Mouse (Mus musculus): ENCODE data around the gene Tram1l1. TPM values are rescaled to one million over a fixed set of nuclear protein-coding genes. Genes with fewer than 3 reads are reported as not detected.
"Not testable (repeated sequence)": the region's sequence is repeated elsewhere in the genome, so short reads cannot be mapped to it uniquely, and the experiment has no call there.

Tram1l1 gene
- under 1 TPM; 0.22 to 0.24 TPM for total RNA-seq (2021)
- long read RNA-seq, experiment 1, result 0 reads
- long read RNA-seq, experiment 2, partial matches to known transcripts, result 0 of 1 reads
- long read RNA-seq, experiment 2, other reads (novel, unspliced or antisense), result 0 of 1 reads

GRCm38 (mm10) chr3:124320821-124321576 lies at the start of gene Tram1l1:
TSS of gene Tram1l1 (plus strand) at chr3:124320855.
- peak; percentile 47 to 55 for DNase-seq

GRCm38 (mm10) chr3:124271229-124271628 lies 49.4 kb upstream of the Tram1l1 start:
- DNase-seq, result no peak
- intact Hi-C loops (cut with DNase I), result loop anchor here (10.0 kb wide), 1 partner anchor 576 kb away; the partner anchor contains the start of gene Ndst3

More at GRCm38 (mm10) chr3:124320821-124321576, at the start of gene Tram1l1:
- intact Hi-C loops (cut with DNase I), result no loop called here

GRCm38 (mm10) chr3:124271668-124272067 lies 49.0 kb upstream of the Tram1l1 start:
- intact Hi-C loops (cut with DNase I), result loop anchor here (10.0 kb wide), 1 partner anchor 577 kb away; the partner anchor contains the start of gene Ndst3
- DNase-seq, result no peak

- no peak for DNase-seq
- intact Hi-C loops (cut with DNase I), result loop anchor here (10.0 kb wide), 1 partner anchor 578 kb away; the partner anchor contains the start of gene Ndst3
Observed at GRCm38 (mm10) chr3:124272465-124273089, 48.1 kb upstream of the Tram1l1 start.

- intact Hi-C loops (cut with DNase I), result loop anchor here (2.0 to 10.0 kb wide), 2 partner anchors 580 to 758 kb away; partner anchors contain the start of gene Ndst3
- DNase-seq, result peak; percentile 34 to 45
Observed at GRCm38 (mm10) chr3:124274928-124275609, 45.6 kb upstream of the Tram1l1 start.

GRCm38 (mm10) chr3:124288936-124289335 lies 31.7 kb upstream of the Tram1l1 start:
- DNase-seq; intact Hi-C loops (cut with DNase I): not testable (repeated sequence)

- intact Hi-C loops (cut with DNase I), result no loop called here
- no peak for DNase-seq
Observed at GRCm38 (mm10) chr3:124319254-124319653, 1.4 kb upstream of the Tram1l1 start.

GRCm38 (mm10) chr3:124320398-124320797 lies 257 bp upstream of the Tram1l1 start:
- no peak for DNase-seq
- intact Hi-C loops (cut with DNase I), result no loop called here

GRCm38 (mm10) chr3:124346445-124346844 lies 25.8 kb downstream of the Tram1l1 start:
- intact Hi-C loops (cut with DNase I), result no loop called here
- no peak for DNase-seq

GRCm38 (mm10) chr3:124357533-124357932 lies 36.9 kb downstream of the Tram1l1 start:
- intact Hi-C loops (cut with DNase I), result no loop called here
- no peak for DNase-seq

GRCm38 (mm10) chr3:124372031-124372430 lies 51.4 kb downstream of the Tram1l1 start:
- DNase-seq, result no peak
- intact Hi-C loops (cut with DNase I), result no loop called here

Other genes with a start within 250 kb of the Tram1l1 start
- gene 1700006A11Rik, start 105.2 kb downstream of the Tram1l1 start, total RNA-seq (2021), result not detected